Mouse (Mus musculus) myocyte (in vitro differentiated cells): Measurements from ENCODE around the gene Ryr2.

Experiments
- CEBPB ChIP-seq: IDR thresholded peaks from 2 replicates; pipeline ENCODE4 v1.6.1; 2011; ENCODE audit warnings: mild to moderate bottlenecking, moderate library complexity; ENCODE audit not compliant: poor library complexity, insufficient read depth, severe bottlenecking
- E2F4 ChIP-seq: IDR thresholded peaks from one replicate; pipeline ENCODE4 v1.6.1; 2011; ENCODE audit warnings: mild to moderate bottlenecking, control low read depth, moderate library complexity; ENCODE audit not compliant: insufficient read depth
- MAX ChIP-seq: IDR thresholded peaks from one replicate; pipeline ENCODE4 v1.6.1; 2011; ENCODE audit warnings: low read depth, mild to moderate bottlenecking, control low read depth
- MYOD1 ChIP-seq, 3 experiments: IDR thresholded peaks; one replicate each; pipeline ENCODE4 v1.6.1; 2011; ENCODE audit warnings: control low read depth in 2 of 3, low read depth in 2 of 3, mild to moderate bottlenecking in 2 of 3, moderate library complexity in 1 of 3; ENCODE audit not compliant: insufficient read length in 2 of 3, control insufficient read depth in 1 of 3
- MYOG ChIP-seq, 3 experiments: IDR thresholded peaks; one replicate each; pipeline ENCODE4 v1.6.1; 2011; ENCODE audit warnings: control low read depth in 2 of 3, low read depth in 2 of 3, mild to moderate bottlenecking in 2 of 3; ENCODE audit not compliant: insufficient read length in 2 of 3, control insufficient read depth in 1 of 3, insufficient read depth in 1 of 3
- POLR2A ChIP-seq: IDR thresholded peaks from one replicate; pipeline ENCODE4 v1.6.1; 2011; ENCODE audit warnings: low read depth, mild to moderate bottlenecking, control low read depth, moderate library complexity; ENCODE audit not compliant: insufficient read length
- POLR2AphosphoS2 ChIP-seq: IDR thresholded peaks from one replicate; pipeline ENCODE4 v1.6.1; 2011; ENCODE audit warnings: low read depth, control low read depth; ENCODE audit not compliant: insufficient read length
- REST ChIP-seq: IDR thresholded peaks from one replicate; pipeline ENCODE4 v1.6.1; 2011; ENCODE audit warnings: mild to moderate bottlenecking, control low read depth, moderate library complexity; ENCODE audit not compliant: insufficient read depth, insufficient read length
- SRF ChIP-seq: IDR thresholded peaks from one replicate; pipeline ENCODE4 v1.6.1; 2011; ENCODE audit warnings: low read depth; ENCODE audit not compliant: control insufficient read depth, insufficient read length
- USF1 ChIP-seq: IDR thresholded peaks from one replicate; pipeline ENCODE4 v1.6.1; 2011; ENCODE audit warnings: low read depth, mild to moderate bottlenecking, control low read depth, moderate library complexity

DNA sequence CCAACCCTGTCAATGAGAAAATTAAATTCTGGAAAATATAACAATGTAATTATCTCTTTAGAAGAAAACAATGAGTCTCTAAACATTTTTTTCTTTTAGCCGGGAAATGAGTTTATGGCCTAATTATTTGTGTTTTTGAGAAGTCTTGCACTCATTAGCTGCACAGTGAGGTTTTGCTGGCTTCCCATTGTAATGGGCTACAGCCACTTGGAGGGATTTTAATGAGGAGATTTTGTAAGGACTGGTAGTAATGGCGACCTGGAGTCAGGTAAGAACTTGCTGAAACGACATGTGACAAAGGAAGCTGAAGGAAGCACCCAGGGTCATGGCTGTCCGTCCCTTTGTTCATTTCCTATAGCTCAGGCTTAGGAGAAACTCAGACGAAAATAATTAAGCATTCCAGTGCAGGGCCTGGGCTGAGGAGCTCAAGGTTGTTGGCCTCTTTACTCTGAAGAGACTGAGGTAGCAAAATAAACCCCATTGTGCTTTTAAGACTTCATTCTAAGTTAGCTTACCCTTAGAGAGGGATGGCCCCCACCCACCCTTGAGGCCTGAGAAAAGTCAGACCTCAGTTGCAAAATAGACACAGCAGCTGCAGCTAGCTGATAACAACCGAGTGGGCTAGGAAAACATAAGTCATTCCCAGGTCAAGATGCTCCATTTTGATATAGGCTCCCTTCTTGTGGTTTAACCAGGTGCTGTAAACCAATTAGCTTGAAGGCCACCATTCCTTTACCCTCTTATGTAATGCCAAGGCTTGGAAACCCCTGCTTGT, 270.3 kb downstream of the Ryr2 start:
- TF ChIP-seq POLR2A (no peak), USF1 (no peak), REST (no peak), MYOG (IDR thresholded peaks at IDR 0.05; ENCODE audit: control insufficient read depth in 1 of 3, insufficient read depth in 1 of 3, insufficient read length in 2 of 3, low read depth in 2 of 3) (no peak), MYOD1 (IDR thresholded peaks at IDR 0.05; ENCODE audit: control insufficient read depth in 1 of 3, insufficient read length in 2 of 3, low read depth in 2 of 3) (no peak), POLR2AphosphoS2 (no peak), MAX (no peak), SRF (no peak), CEBPB (no peak), E2F4 (no peak)
